Mouse (Mus musculus): Measurements from ENCODE around the gene Tbc1d9. TPM values are rescaled to one million over a fixed set of nuclear protein-coding genes. Genes with fewer than 3 reads are reported as not detected.
"Not testable (repeated sequence)": the region's sequence is repeated elsewhere in the genome, so short reads cannot be mapped to it uniquely, and the experiment has no call there.

Tbc1d9 gene
- total RNA-seq, 2 experiments from 2014 or later = 0.64 to 1.3 TPM

DNA sequence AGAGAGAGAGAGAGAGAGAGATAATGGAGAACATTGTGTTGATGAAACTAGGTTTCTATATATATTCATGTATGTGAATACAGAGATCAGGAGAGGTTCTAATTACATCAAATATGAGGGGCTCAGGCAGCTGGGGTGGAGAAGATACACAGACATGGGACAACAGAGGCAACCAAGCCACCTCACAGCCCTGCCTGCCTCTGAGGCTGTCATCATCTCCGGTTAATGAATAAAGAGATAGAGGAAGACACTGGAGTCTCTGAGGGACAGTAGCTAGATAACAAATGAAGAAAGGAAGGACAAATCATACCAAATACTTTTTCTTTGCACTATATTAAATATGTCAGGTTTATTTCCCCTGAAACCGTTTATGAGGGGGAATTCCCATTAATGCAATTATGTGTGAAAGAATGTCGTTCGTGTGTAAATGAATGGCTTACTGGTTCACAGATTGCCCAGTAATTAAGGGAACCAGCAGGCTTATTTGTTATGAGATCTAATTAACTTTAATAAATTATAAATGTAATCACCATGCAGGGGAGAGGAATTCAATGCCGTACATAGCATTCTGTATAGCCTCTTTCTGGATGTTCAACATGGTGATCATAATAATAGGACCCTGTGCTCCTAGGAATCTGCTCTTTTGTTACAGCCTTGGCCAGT, 59.7 kb downstream of the Tbc1d9 start:
- DNase-seq (ENCODE audit: low spot score) = no peak

DNA sequence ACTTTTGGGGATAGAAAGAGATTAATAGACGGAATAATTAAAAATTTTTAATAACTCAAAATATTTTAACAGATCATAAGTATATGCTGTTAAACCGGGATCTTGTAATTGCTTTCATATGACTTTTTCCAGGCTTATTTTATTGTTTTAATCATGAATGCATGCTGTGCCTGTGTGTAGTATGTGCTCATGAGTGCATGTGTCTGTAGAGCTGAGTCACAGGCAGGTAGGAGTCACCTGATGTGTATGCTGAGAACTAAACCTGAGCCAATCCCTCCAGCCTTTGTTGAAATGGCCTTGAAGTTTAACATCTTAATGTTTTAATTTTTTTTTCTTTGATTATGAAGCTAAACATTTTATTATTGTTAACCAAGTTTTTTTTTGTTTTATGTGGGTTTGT, 60.4 kb downstream of the Tbc1d9 start:
- no peak for DNase-seq (ENCODE audit: low spot score)

DNA sequence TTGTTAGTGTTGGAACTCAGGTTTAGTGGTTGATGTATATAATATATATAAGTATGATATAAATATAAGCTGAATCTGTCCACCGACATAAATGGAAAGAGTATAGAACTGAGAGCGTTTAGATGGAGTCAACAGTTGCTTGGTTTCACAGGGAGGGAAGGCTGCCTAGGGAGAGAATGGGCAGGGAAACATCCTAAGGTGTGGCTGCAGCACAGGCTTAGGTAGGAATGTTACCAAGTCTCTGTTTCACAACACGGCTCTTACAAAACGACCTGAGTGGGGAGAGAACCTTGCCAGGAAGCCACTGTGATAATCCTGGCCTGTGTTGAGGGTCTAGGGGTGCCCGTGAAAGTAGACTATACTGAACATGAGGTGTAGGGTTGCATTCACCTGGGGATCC, 62.2 kb downstream of the Tbc1d9 start:
- no peak for DNase-seq (ENCODE audit: low spot score)

DNA sequence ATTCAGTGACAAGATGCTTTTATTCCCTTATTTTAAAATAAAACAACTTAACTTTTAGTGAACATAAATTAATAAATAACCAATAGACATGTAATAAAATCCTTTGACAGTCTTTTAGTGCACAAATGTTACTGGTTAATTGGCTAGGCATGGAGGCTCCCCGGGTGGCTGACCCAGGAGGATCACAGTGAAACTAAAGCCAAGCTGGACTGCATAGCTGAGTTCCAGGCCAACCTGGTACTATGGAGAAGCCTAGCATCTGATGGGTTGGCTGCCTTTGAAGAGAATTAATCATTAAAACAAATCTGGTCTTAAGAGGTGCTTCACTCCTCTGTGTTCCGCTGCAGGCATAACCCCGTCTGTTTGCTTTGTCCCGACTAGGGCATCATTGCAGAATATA, 67.9 kb downstream of the Tbc1d9 start:
- no peak for DNase-seq (ENCODE audit: low spot score)

DNA sequence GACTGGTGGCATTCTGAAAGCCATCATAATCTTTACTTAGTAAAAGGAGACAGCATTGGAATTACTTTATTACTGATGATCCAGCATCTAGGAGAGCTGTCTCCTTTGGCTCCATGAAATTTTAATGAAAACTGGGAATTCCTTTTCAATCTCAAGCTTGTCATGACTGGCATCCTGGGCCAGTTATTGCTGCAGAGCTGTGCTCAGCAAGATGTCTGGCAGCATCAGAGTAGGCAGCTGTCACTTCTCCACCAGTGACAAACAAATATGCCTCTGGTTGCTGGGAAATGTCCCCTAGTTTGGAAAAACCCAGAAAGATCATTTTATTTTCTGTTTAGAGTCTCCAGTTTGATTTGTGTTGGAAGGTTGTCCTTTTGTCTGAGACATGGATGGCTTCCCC, 74.2 kb downstream of the Tbc1d9 start:
- no peak for DNase-seq (ENCODE audit: low spot score)

DNA sequence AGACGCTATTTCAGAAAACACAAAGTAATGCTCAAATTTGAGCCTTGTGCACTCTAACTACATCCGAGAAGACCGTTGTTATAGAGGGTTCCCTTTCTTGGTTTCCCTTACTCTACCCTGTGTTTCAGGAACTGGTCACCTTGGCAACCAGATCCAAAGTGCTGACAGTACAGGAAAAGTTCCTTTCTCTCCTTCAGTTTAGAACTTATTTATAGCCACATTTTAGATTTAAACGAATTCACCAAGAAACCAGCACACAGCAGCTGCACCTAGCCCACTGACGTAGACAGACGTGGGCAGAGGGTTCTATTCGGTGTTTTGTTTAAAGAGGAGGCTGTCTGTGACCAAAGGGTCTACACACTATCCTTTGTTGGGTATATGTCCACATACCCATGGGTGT, 79.0 kb downstream of the Tbc1d9 start:
- no peak for DNase-seq (ENCODE audit: low spot score)

DNA sequence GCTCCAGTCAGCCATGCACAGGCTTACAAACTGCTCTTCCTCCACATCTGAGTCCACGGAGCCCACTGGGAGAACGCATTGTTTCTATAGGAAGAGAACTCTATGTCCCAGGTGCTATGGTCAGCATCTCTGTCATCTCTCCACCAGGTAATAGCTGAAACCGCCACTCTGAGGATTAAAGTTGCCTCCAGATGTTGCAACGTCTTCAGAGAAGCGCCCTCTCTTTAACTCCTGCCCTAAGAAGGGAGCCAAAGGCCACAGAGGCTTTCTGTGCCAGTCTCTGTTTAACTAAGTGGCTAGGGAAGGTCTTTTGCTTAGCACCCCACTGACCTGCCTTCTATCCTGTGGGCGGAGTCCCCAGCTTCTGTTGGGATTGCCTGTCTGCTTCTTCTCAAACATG, 85.7 kb downstream of the Tbc1d9 start:
- no peak for DNase-seq (ENCODE audit: low spot score)

DNA sequence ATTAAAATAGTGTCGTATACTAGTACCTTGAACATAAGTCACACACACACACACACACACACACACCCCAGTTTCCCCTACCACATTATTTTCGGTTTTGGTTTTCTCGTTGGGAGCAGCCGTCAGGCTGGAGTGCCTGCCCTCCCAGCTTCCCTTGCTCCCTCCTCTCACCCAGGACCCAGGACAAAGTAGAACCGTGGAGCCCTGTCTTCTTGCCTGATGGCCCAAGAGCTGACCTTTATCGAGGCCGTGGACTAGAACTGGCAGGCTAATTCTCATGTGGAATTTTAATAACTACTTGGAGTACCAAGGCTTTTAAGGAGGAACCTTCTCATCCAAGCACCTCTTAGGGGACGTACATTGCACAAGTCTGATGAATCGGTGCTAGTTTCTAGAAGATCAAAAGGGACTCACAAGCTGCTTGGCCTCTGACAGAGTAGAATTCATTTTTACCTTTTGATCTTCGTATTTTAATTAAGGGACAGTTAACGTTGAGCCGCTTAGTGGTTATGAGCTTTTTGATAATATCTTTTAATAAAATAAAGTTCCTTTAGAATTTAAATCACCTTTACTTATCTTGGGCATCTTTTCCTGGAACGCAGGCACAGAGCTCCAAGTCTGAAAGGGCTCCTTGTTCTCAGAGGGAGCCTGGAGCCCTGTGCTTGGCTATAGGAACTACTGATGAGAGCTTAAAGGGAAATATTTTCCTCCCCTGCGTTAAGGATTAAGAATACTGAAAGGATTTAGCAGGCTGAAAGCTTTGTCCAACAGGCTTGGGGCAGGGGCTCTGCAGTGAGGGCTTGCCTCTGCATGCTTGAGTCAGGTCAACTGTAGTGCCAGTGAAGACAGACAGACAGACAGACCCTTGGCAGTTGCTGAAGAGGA, 86.5 kb downstream of the Tbc1d9 start:
- no peak for DNase-seq (ENCODE audit: low spot score)

DNA sequence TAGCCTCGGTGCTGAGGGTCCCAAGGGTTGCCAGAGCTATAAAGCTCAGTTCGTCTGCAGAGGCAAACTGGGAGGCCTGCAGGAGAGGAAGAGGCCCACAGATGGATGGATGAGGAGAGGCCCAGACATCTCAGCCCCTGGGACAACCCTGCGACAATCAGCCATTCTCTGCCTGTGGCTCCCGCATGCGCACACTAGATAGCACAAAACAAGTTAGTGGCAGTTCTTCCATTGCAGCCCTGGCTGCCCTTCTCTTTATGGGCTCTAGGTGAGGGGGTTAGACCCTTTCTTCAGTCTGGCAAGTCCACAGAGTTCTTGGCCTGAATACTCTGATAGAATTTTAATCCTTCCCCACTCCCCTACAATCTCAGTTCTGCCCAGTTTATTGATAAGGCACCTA, 87.6 kb downstream of the Tbc1d9 start:
- DNase-seq (ENCODE audit: low spot score) = no peak

DNA sequence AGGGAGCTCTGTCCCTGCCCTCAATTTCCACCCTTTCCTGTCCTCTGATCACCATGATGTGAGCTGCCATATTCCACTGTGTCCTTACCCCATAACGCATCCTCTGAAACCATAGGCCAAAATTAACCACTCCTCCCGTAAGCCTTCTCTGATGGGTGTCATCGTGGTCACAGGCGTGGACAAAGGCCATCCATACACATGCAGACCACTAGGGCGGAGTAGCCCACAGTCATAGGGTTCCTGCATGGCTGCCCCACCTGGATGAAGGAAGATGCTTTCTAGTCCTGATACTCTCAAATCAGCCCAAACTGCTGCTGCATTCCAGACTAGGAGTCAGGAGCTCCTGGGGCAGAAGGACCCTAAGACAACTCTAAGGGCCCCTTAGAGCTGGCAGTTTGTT, 92.5 kb downstream of the Tbc1d9 start:
- no peak for DNase-seq (ENCODE audit: low spot score)

DNA sequence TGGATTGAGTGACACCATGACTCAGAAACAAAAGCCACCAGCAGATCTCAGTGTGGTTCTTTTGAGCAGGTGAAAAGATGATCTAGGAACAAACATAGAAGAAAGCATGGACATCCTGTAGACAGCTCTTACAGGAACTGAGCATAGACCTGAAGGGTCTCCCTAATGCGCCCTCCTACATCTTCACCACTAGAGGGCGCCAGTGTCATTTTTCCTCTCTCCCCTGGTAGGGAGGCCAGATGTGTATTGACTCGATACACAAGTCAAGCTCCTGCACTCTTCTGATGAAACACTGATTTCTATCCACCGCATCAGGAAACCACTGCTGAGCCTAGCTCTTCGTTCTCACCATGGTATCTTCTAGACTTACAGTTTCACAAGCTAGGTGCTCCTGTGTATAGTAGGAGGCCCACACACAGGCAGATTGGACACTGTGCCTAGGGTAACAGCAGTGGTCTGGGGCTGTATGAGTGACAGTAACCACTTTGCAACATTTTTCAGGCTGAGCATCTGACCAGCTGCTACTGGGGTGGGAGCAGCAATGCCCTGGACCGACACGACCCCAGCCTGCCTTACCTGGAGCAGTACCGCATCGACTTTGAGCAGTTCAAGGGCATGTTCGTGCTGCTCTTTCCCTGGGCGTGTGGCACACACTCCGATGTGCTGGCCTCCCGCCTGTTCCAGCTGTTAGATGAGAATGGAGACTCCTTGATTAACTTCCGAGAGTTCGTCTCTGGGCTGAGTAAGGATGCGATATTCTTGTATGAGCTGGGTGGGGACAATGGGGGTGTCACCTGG, 95.5 kb downstream of the Tbc1d9 start:
- DNase-seq (ENCODE audit: low spot score) = peak; percentile 47

DNA sequence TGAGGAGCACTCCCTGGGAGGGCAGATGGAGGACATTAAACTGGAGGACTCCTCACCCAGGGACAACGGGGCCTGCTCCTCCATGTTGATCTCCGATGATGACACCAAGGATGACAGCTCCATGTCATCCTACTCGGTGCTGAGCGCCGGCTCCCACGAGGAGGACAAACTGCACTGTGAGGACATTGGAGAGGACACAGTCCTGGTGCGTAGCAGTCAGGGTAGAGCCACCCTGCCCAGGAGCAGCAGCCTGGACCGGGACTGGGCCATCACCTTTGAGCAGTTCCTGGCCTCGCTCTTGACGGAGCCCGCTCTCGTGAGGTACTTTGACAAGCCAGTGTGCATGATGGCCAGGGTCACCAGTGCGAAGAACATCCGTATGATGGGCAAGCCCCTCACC, 106.0 kb downstream of the Tbc1d9 start:
- DNase-seq (ENCODE audit: low spot score) = no peak

DNA sequence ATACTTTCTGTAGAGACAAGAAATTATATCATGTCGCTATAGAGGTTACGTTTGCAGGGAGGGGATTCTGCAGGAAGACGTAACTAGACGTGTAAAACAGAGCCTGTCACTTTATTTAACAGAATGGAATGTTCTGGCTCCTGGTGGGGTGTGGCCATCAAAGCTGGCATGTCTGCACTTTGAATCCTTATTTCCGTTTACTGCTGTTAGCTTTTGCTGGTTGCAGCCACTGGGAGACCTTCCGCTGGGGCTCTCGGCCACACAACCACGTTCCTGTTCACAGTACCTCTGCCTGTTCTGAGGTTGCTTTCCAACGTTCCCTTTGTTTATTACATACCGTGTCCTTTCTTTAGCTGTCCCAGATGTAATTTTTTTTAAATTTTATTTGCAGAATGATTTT, 107.3 kb downstream of the Tbc1d9 start:
- DNase-seq (ENCODE audit: low spot score) = no peak

DNA sequence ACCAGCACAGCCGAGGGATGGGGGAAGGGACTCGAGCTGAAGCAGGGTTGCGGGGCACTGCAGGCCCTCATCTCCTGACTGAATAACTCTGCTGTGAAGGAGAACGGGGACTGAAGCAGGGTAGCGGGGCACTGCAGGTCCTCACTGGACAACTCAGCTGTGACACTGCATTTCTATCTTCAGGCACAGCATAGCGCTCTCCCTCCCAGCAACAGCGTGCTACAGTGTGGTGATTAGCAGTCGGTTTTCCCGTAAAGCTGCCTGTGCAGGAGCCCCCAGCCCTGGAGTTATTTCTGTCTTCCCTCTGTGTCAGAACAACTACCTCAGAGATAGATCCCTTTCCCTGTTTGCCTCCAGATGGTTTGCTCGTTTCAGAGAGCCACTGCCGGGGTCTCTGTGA, 109.3 kb downstream of the Tbc1d9 start:
- DNase-seq (ENCODE audit: low spot score) = no peak

DNA sequence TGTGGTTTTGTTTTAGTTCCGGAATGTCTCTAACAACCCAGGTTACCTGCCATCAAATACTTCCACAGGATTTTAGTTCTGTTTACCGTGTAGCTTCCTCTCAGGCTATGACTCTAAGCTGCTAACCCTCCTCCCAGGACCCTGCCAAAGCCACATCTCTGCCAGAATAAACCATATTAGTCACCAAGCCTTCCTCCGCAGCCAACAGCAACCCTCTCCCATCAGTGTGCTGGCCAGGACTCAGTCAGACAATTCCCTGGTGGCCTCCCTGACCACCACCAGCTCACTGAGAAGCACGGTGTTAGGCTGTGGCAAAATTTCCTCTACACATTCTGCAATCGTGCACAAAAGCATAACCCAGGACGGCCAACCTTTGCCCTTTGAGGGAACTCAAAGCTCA, 113.3 kb downstream of the Tbc1d9 start:
- DNase-seq (ENCODE audit: low spot score) = no peak

DNA sequence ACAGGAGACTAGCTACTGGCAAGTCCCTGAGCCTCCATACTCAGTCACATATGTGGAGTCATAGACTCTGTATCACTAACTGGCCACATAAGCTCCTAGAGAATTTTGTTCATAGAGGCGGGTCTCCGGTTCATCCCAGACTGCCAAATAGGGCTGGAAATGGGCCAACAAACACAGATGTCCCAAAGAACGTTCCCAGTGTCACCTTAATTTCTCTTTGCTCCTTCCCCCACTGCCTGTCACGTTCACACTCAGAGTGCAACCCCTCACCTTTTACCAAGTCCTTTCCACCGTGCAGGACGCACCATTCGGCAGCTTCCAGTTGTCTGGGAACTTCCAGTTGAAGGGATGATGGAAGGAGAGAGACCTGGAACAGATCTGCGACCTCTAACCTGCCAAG, 120.2 kb downstream of the Tbc1d9 start:
- no peak for DNase-seq (ENCODE audit: low spot score)

DNA sequence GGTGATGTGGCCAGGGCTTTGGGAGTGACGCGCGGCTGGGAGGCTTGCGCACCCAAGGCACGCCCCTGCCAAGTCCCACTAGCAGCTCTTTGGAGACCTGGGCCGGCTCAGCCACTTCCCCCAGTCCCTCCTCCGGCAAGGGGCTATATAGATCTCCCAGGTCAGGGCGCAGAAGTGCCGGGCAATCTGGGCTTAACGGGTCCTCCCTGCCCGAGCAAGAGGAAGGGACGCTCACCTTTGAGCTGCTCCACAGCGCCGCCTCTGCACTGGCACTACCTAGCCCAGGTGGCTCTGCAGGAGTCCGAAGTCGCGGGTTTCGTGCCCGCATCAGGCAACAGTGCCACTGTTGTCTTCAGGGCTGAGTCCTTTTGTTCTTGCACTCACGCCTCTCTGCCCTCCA, 125.0 kb downstream of the Tbc1d9 start, which contains the start of gene Ucp1:
Gene Ucp1, plus strand, starts transcription at position 177 of the 400 bp plus-strand sequence.
- DNase-seq (ENCODE audit: low spot score) = no peak

DNA sequence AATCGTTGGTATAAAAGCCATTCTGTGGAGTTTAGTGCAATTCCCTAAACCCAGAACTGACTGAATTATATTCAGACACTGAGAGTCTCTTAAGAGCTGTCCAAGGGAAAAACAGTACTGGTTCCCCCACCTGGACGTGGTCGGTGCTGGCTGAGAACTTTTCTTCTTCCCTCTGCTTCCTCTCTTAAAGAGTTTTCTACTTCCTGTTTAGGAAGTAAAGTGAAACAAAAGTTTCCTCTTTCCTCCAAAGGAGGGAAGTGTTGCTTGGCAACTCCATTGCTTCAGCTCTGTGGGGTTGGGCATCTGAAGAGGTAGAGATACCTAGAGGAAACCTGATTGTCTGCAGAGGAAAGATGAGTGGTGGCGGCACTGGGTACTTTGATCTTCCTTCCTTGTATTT, 132.2 kb downstream of the Tbc1d9 start:
- DNase-seq (ENCODE audit: low spot score) = no peak

DNA sequence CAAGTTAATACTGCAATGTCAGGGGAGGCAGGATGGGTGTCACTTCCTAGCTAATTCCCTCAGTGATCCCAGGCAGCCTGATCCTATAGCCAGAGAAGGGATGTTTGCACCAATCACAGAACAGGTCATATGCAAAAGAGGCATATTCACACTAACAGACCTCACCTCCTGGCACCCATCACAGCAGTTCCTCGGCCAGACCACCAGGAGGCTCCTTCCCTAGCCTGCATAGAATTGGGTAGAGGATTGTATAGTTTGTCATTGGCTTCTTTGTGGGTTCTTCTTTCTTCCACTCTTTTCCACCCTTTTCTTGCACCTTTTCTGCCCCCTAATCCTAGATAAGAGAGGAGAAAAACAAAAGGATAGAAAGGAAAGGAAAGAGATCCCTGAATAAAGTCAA, 135.0 kb downstream of the Tbc1d9 start:
- DNase-seq (ENCODE audit: low spot score) = no peak

DNA sequence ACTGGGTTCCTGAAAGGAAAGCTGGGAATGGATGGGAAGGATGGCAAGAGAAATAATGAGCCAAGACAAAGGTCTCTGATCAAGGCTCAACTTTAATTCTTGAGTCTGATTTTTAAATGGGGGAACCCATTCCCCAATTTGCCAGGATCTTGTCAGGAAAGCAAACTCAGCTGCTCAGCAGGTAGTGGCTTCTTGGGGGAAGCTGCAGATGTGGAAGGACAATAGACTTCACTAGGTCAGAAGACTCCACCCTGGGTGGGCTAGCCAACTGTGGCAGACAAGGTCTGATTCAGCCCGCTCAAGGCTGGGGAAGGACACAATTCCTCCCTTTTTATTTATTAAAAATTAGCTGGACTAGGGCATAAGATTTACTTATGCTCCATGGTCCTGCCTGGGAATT, 139.8 kb downstream of the Tbc1d9 start:
- no peak for DNase-seq (ENCODE audit: low spot score)

DNA sequence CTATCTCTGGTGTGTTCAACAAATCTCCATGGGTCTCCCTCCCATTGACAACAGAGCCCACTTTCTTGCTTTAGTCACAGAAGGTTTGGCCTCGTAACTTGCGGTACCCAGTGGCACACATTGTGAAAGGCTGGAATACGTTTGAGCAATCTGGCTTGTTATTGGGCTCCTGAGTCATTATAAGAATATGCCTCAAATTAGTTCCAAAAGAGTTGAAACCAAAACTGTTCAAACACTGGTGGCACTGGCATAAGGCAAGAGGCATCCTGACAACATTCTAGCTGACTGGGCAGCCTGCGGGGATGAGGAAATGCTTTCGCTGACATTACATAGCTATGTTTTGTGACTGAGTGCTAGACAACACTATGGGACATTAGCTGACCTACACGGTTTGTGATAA, 144.7 kb downstream of the Tbc1d9 start:
- no peak for DNase-seq (ENCODE audit: low spot score)

DNA sequence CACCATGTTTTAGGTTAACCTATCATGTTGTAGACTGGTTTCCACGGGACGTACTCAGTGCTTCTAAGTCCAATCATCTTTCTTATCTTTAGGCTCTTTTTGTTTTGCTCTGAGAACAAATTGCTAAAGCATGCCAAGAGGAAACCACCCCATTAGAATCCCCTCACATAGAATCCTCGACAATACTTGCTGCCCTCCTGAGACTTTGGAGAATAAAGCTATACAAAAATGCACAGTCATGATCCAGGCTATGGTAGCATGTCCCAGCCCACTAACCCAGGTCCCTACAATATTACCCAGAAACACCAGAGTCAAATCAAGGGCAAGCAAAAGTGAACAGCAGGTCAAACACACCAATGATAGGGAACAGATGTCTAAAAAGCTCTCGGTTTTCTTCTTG, 149.9 kb downstream of the Tbc1d9 start:
- DNase-seq (ENCODE audit: low spot score) = not testable (repeated sequence)
